Mouse (Mus musculus): ENCODE measurements around the gene Lsm6. TPM values are rescaled to one million over a fixed set of nuclear protein-coding genes. Genes with fewer than 3 reads are reported as not detected.

Gene Lsm6
- polyA plus RNA-seq, 1 experiment from 2014 or later: 196 TPM

Other genes with a start within 250 kb of the Lsm6 start
- 5.5 and 6.6 TPM in 2 replicates for gene Zfp827, start 207.3 kb upstream of the Lsm6 start, polyA plus RNA-seq (2015; fragmentation: Nextera tagmentation; extraction: Ambion mirVana)